Mouse (Mus musculus): ENCODE data around the gene Gm45808. TPM values are rescaled to one million over a fixed set of nuclear protein-coding genes. Genes with fewer than 3 reads are reported as not detected.

The Gm45808 gene
- total and polyA plus RNA-seq, 2 experiments from 2014 or later = not detected

DNA sequence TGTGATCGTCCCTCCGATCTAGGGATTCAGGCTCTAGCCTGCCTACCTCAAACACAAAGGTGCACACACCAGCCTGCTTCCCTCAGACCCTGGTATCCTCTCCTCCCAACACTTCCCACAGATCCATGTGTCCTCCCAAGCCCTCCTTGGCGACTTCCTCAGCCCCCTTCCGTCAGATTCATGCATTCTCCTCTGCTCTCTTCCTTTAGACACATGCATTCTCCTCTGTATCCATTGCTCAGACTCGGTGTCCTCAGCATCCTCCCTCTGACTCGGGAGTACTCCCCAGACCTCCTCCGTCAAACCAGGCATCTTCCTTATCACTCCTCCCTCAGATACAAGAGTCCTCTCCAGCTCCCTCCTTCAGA lies 52.8 kb downstream of the Gm45808 start:
- Histone ChIP-seq H3K27ac (peak overlapping the region; percentile 78), H3K27me3 (ENCODE audit: insufficient read depth, low read length) (no peaks in the 10 kb centered on the region), H3K4me2 (ENCODE audit: low read depth, low read length) (peak overlapping the region; percentile 99), H3K4me3 (ENCODE audit: low read length) (peak overlapping the region; percentile 59), H3K9ac (replicated peaks; ENCODE audit: low read length) (peak overlapping the region; percentile 75), H3K4me1 (ENCODE audit: insufficient read depth, low read length) (peaks cover 17% of the 10 kb centered on the region), H3K9me3 (ENCODE audit: low read length) (no peaks in the 10 kb centered on the region), H3K36me3 (ENCODE audit: insufficient read depth, low read length) (peaks cover 13% of the 10 kb centered on the region; the same call in 1 of the 2 replicates)
- ATAC-seq = no peak
- 3% methylated on average over 7 of the region's 7 CpGs for WGBS
- no peak for DNase-seq (ENCODE audit: low spot score)
- no peak for TF ChIP-seq CTCF (IDR thresholded peaks at IDR 0.05; ENCODE audit: low read depth)

DNA sequence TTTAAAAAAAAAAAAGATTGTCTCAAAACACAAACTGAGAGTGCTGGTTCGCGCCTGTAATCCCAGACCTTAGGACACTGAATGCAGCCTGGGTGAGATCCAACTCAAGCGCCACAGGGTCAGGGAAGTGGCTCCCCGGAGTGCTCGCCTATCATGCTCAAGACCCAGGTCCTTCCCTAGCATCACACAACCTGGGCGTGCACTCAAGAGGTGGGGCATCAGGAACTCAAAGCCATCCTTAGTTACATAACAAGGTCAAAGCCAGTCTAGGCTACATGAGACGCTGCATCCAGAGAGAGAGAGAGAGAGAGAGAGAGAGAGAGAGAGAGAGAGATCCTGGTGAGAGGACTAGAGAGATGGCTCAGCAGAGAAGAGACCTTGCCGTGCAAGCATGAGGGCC lies 60.1 kb downstream of the Gm45808 start:
- DNase-seq (ENCODE audit: low spot score) = no peak
- Histone ChIP-seq H3K9ac (replicated peaks; ENCODE audit: low read length) (no peak overlapping the region), H3K9me3 (ENCODE audit: low read length) (no peaks in the 10 kb centered on the region), H3K4me1 (ENCODE audit: insufficient read depth, low read length) (no peaks in the 10 kb centered on the region), H3K4me3 (ENCODE audit: low read length) (no peak overlapping the region), H3K36me3 (ENCODE audit: insufficient read depth, low read length) (peaks cover 74% of the 10 kb centered on the region), H3K27ac (no peak overlapping the region), H3K27me3 (ENCODE audit: insufficient read depth, low read length) (no peaks in the 10 kb centered on the region), H3K4me2 (ENCODE audit: low read depth, low read length) (no peak overlapping the region)
- 90% methylated on average over 8 of the region's 8 CpGs for WGBS
- TF ChIP-seq CTCF (IDR thresholded peaks at IDR 0.05; ENCODE audit: low read depth) = no peak
- ATAC-seq = no peak

DNA sequence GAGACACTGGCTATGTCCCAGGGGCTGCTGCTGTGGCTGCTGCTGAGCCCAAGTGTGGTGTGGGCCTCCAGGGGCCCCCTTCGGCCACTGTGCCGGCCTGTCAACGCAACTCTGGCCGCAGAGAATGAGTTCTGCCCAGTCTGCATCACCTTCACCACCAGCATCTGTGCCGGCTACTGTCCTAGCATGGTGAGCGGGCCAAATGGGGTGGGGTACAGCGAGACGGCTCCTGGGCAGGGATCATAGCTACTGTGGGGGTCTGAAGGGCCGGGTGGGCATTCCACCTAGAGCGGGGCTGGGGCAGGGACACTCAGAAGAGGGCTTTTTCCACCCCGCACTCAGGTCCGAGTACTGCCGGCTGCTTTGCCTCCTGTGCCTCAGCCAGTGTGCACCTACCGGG lies 65.4 kb downstream of the Gm45808 start:
- H3K9me3 ChIP-seq (ENCODE audit: low read length) = no peaks in the 10 kb centered on the region
- DNase-seq (ENCODE audit: low spot score) = no peak
- peaks cover 15% of the 10 kb centered on the region for H3K27me3 ChIP-seq (ENCODE audit: insufficient read depth, low read length)
- no peak for TF ChIP-seq CTCF (IDR thresholded peaks at IDR 0.05; ENCODE audit: low read depth)
- no peak overlapping the region for H3K4me3 ChIP-seq (ENCODE audit: low read length)
- WGBS = 85% methylated on average over 14 of the region's 14 CpGs
- H3K27ac ChIP-seq = no peak overlapping the region
- ATAC-seq = no peak
- no peaks in the 10 kb centered on the region for H3K4me1 ChIP-seq (ENCODE audit: insufficient read depth, low read length)
- H3K4me2 ChIP-seq (ENCODE audit: low read depth, low read length) = no peak overlapping the region
- H3K36me3 ChIP-seq (ENCODE audit: insufficient read depth, low read length) = peaks cover 45% of the 10 kb centered on the region
- H3K9ac ChIP-seq (replicated peaks; ENCODE audit: low read length) = no peak overlapping the region

DNA sequence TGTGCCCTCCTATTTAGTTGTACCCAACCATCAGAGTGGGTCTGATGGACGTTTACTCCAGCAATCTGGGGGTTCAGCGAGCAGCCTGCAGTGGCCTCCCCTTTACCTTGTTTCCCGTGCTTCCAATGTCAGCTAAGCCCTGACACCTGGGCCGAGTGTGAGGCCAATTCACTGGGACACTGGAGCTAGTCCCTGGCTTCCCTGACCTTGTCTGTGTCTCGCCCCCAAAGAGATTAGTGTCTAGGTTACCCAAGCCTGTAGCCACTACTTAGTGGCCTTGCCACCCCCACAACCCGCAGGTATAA lies 66.0 kb downstream of the Gm45808 start, which contains the start of gene Lhb:
TSS of gene Lhb (plus strand) at position 206 of the 305 bp plus-strand sequence.
- no peak within 1 kb of the TSS for H3K9ac ChIP-seq (replicated peaks; ENCODE audit: low read length)
- peaks cover 20% of the 10 kb centered on the region for H3K27me3 ChIP-seq (ENCODE audit: insufficient read depth, low read length)
- DNase-seq (ENCODE audit: low spot score) = no peak
- no peak within 1 kb of the TSS for H3K27ac ChIP-seq
- H3K4me2 ChIP-seq (ENCODE audit: low read depth, low read length) = no peak within 1 kb of the TSS
- no peaks in the 10 kb centered on the region for H3K9me3 ChIP-seq (ENCODE audit: low read length)
- H3K36me3 ChIP-seq (ENCODE audit: insufficient read depth, low read length) = peaks cover 45% of the 10 kb centered on the region
- TF ChIP-seq CTCF (IDR thresholded peaks at IDR 0.05; ENCODE audit: low read depth) = no peak
- 66% methylated on average over 6 of the region's 6 CpGs for WGBS
- no peak within 1 kb of the TSS for H3K4me3 ChIP-seq (ENCODE audit: low read length)
- H3K4me1 ChIP-seq (ENCODE audit: insufficient read depth, low read length) = no peaks in the 10 kb centered on the region
- ATAC-seq = no peak

DNA sequence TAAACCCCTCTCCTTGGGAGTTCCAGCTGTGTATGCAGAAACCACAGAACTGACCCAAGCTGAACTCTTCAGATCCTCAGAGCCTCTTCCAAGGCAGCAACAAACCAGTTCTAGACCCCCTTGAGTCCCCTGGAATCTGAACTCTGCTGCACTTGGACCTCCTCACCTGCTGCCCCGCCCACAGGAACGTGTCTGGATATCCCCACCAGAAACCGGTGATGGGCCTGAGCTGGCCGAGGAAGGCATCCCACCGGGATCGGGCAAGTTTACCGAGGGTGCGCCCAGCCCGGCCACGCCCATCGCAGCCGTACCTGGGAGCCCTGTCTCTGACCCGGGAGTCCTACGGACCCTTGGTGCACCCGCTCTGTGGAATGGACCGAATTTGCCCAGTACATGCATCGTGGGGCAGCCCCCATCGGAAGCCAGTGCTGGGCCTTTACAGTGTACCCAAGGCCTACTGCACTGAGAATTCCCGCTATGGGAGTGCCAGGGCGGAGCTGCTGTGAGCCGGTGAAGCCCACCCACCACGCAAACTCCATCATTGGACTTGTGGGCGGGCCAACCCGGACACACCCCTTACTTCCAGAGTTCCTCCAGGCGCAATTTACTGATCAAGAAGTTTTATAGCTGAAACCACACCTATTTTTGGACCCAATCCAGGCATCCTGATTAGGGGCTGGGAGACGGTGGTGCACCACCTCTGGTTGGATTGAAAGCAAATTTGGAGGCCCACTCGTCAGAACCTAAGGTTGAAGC lies 66.6 kb downstream of the Gm45808 start:
- H3K27ac ChIP-seq = no peak overlapping the region
- H3K36me3 ChIP-seq (ENCODE audit: insufficient read depth, low read length) = peaks cover 40% of the 10 kb centered on the region
- H3K4me1 ChIP-seq (ENCODE audit: insufficient read depth, low read length) = no peaks in the 10 kb centered on the region
- no peaks in the 10 kb centered on the region for H3K9me3 ChIP-seq (ENCODE audit: low read length)
- WGBS = 17% methylated on average over 27 of the region's 27 CpGs
- no peak overlapping the region for H3K4me3 ChIP-seq (ENCODE audit: low read length)
- no peak for DNase-seq (ENCODE audit: low spot score)
- no peak overlapping the region for H3K4me2 ChIP-seq (ENCODE audit: low read depth, low read length)
- H3K27me3 ChIP-seq (ENCODE audit: insufficient read depth, low read length) = peaks cover 25% of the 10 kb centered on the region
- no peak for TF ChIP-seq CTCF (IDR thresholded peaks at IDR 0.05; ENCODE audit: low read depth)
- no peak overlapping the region for H3K9ac ChIP-seq (replicated peaks; ENCODE audit: low read length)
- ATAC-seq = no peak

DNA sequence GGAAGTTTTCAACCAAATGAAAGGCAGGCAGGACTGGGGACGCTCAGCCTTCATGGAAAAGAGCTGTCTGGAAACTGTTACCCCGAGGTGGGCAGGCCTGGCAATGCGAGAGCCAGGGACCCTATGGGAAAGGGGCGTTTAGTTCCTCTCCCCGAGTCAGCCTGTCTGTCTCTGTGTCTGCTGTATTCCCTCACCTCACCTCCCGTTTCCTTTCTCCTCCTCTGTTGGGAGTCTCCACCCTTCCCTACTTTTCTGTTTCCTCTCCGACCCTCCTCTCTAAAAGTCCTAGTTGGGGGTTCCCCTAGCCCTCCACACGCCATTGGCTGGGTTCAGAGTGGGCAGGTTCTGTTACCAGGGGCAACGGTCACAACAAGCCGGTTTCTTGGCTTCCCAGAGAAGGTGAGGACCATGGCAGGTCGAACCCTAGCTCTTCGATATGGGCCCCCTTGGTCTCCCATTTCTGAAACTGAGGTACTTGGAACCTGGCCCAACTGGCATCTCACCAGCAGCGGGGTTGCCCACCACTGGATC lies 68.6 kb downstream of the Gm45808 start:
- no peaks in the 10 kb centered on the region for H3K9me3 ChIP-seq (ENCODE audit: low read length)
- WGBS = 10% methylated on average over 13 of the region's 13 CpGs
- peaks cover 45% of the 10 kb centered on the region for H3K27me3 ChIP-seq (ENCODE audit: insufficient read depth, low read length)
- ATAC-seq (no peak), DNase-seq (ENCODE audit: low spot score) (no peak)
- no peak overlapping the region for H3K4me2 ChIP-seq (ENCODE audit: low read depth, low read length)
- peaks cover 10% of the 10 kb centered on the region for H3K4me1 ChIP-seq (ENCODE audit: insufficient read depth, low read length)
- no peak overlapping the region for H3K4me3 ChIP-seq (ENCODE audit: low read length)
- H3K36me3 ChIP-seq (ENCODE audit: insufficient read depth, low read length) = peaks cover 21% of the 10 kb centered on the region
- no peak overlapping the region for H3K9ac ChIP-seq (replicated peaks; ENCODE audit: low read length)
- H3K27ac ChIP-seq = no peak overlapping the region
- no peak for TF ChIP-seq CTCF (IDR thresholded peaks at IDR 0.05; ENCODE audit: low read depth)

Small RNAs within 50 kb of the gene (microRNA-seq; reads per million reads assigned to microRNA genes)
- gene Gm22133 = 0.35 to 0.36 reads per million in 2 experiments

Other genes starting within 250 kb of the Gm45808 start
Only the 30 nearest of the 36 such genes appear.
- not detected in 2 replicates for gene Slc6a21, start 209.3 kb downstream of the Gm45808 start, total RNA-seq (2014; rRNA removed)
- gene Slc6a21, start 209.3 kb downstream of the Gm45808 start, polyA plus RNA-seq (2015; fragmentation: Nextera tagmentation; extraction: Ambion mirVana) = not detected in 2 replicates
- 29.5 and 35.7 TPM in 2 replicates for gene Trpm4, start 153.0 kb downstream of the Gm45808 start, total RNA-seq (2014; rRNA removed)
- gene Trpm4, start 153.0 kb downstream of the Gm45808 start, polyA plus RNA-seq (2015; fragmentation: Nextera tagmentation; extraction: Ambion mirVana) = 11.2 and 13.0 TPM in 2 replicates
- gene Hrc, start 151.5 kb downstream of the Gm45808 start, total RNA-seq (2014; rRNA removed) = 0.26 and 0.72 TPM in 2 replicates
- gene Hrc, start 151.5 kb downstream of the Gm45808 start, polyA plus RNA-seq (2015; fragmentation: Nextera tagmentation; extraction: Ambion mirVana) = 0.16 and 0.34 TPM in 2 replicates
- gene Ppfia3, start 119.8 kb downstream of the Gm45808 start, total RNA-seq (2014; rRNA removed) = 91.9 and 107 TPM in 2 replicates
- gene Ppfia3, start 119.8 kb downstream of the Gm45808 start, polyA plus RNA-seq (2015; fragmentation: Nextera tagmentation; extraction: Ambion mirVana) = 25.5 and 26.7 TPM in 2 replicates
- 87.4 and 94.2 TPM in 2 replicates for gene Lin7b, start 116.2 kb downstream of the Gm45808 start, total RNA-seq (2014; rRNA removed)
- 69.3 and 76.1 TPM in 2 replicates for gene Lin7b, start 116.2 kb downstream of the Gm45808 start, polyA plus RNA-seq (2015; fragmentation: Nextera tagmentation; extraction: Ambion mirVana)
- 228 and 240 TPM in 2 replicates for gene Snrnp70, start 91.1 kb downstream of the Gm45808 start, total RNA-seq (2014; rRNA removed)
- gene Snrnp70, start 91.1 kb downstream of the Gm45808 start, polyA plus RNA-seq (2015; fragmentation: Nextera tagmentation; extraction: Ambion mirVana) = 143 and 145 TPM in 2 replicates
- 0.52 TPM in 1 of 2 replicates, not detected in the other for gene Kcna7, start 81.2 kb downstream of the Gm45808 start, total RNA-seq (2014; rRNA removed)
- gene Kcna7, start 81.2 kb downstream of the Gm45808 start, polyA plus RNA-seq (2015; fragmentation: Nextera tagmentation; extraction: Ambion mirVana) = not detected in 2 replicates
- gene Ntf5, start 73.1 kb downstream of the Gm45808 start, total RNA-seq (2014; rRNA removed) = 0.16 TPM in 1 of 2 replicates, not detected in the other
- 0.14 and 0.16 TPM in 2 replicates for gene Ntf5, start 73.1 kb downstream of the Gm45808 start, polyA plus RNA-seq (2015; fragmentation: Nextera tagmentation; extraction: Ambion mirVana)
- gene Lhb, start 66.0 kb downstream of the Gm45808 start, total RNA-seq (2014; rRNA removed) = 1.3 TPM in 1 of 2 replicates, not detected in the other
- gene Lhb, start 66.0 kb downstream of the Gm45808 start, polyA plus RNA-seq (2015; fragmentation: Nextera tagmentation; extraction: Ambion mirVana) = 0.60 and 0.74 TPM in 2 replicates
- gene Gys1, start 52.0 kb downstream of the Gm45808 start, total RNA-seq (2014; rRNA removed) = 21.1 and 22.4 TPM in 2 replicates
- gene Gys1, start 52.0 kb downstream of the Gm45808 start, polyA plus RNA-seq (2015; fragmentation: Nextera tagmentation; extraction: Ambion mirVana) = 16.1 and 16.4 TPM in 2 replicates
- 147 and 161 TPM in 2 replicates for gene Ruvbl2, start 48.7 kb downstream of the Gm45808 start, total RNA-seq (2014; rRNA removed)
- 82.9 and 88.9 TPM in 2 replicates for gene Ruvbl2, start 48.7 kb downstream of the Gm45808 start, polyA plus RNA-seq (2015; fragmentation: Nextera tagmentation; extraction: Ambion mirVana)
- 2,068 and 2,255 TPM in 2 replicates for gene Ftl1, start 26.9 kb downstream of the Gm45808 start, total RNA-seq (2014; rRNA removed)
- 4,654 and 4,668 TPM in 2 replicates for gene Ftl1, start 26.9 kb downstream of the Gm45808 start, polyA plus RNA-seq (2015; fragmentation: Nextera tagmentation; extraction: Ambion mirVana)
- 117 and 131 TPM in 2 replicates for gene Bax, start 19.9 kb downstream of the Gm45808 start, total RNA-seq (2014; rRNA removed)
- gene Bax, start 19.9 kb downstream of the Gm45808 start, polyA plus RNA-seq (2015; fragmentation: Nextera tagmentation; extraction: Ambion mirVana) = 253 and 264 TPM in 2 replicates
- 0.21 TPM in 1 of 2 replicates, not detected in the other for gene Tulp2, start 4.9 kb downstream of the Gm45808 start, total RNA-seq (2014; rRNA removed)
- 0.21 and 0.57 TPM in 2 replicates for gene Tulp2, start 4.9 kb downstream of the Gm45808 start, polyA plus RNA-seq (2015; fragmentation: Nextera tagmentation; extraction: Ambion mirVana)
- gene Dhdh, start 2.0 kb upstream of the Gm45808 start, total RNA-seq (2014; rRNA removed) = 4.3 and 4.7 TPM in 2 replicates
- gene Dhdh, start 2.0 kb upstream of the Gm45808 start, polyA plus RNA-seq (2015; fragmentation: Nextera tagmentation; extraction: Ambion mirVana) = 5.9 and 6.2 TPM in 2 replicates
- gene Nucb1, start 23.6 kb upstream of the Gm45808 start, total RNA-seq (2014; rRNA removed) = 91.6 and 93.7 TPM in 2 replicates
- gene Nucb1, start 23.6 kb upstream of the Gm45808 start, polyA plus RNA-seq (2015; fragmentation: Nextera tagmentation; extraction: Ambion mirVana) = 133 and 144 TPM in 2 replicates
- gene Ppp1r15a, start 39.5 kb upstream of the Gm45808 start, total RNA-seq (2014; rRNA removed) = 19.2 and 19.8 TPM in 2 replicates
- gene Ppp1r15a, start 39.5 kb upstream of the Gm45808 start, polyA plus RNA-seq (2015; fragmentation: Nextera tagmentation; extraction: Ambion mirVana) = 21.6 and 25.4 TPM in 2 replicates
- gene Plekha4, start 39.5 kb upstream of the Gm45808 start, total RNA-seq (2014; rRNA removed) = 2.4 and 2.8 TPM in 2 replicates
- gene Plekha4, start 39.5 kb upstream of the Gm45808 start, polyA plus RNA-seq (2015; fragmentation: Nextera tagmentation; extraction: Ambion mirVana) = 2.1 and 2.2 TPM in 2 replicates
- 0.68 TPM in 1 of 2 replicates, not detected in the other for gene Hsd17b14, start 68.1 kb upstream of the Gm45808 start, total RNA-seq (2014; rRNA removed)
- 0.54 and 0.89 TPM in 2 replicates for gene Hsd17b14, start 68.1 kb upstream of the Gm45808 start, polyA plus RNA-seq (2015; fragmentation: Nextera tagmentation; extraction: Ambion mirVana)
- gene Bcat2, start 83.3 kb upstream of the Gm45808 start, total RNA-seq (2014; rRNA removed) = 11.1 and 17.8 TPM in 2 replicates
- 19.0 and 19.6 TPM in 2 replicates for gene Bcat2, start 83.3 kb upstream of the Gm45808 start, polyA plus RNA-seq (2015; fragmentation: Nextera tagmentation; extraction: Ambion mirVana)
- gene Fgf21, start 128.7 kb upstream of the Gm45808 start, total RNA-seq (2014; rRNA removed) = not detected in 2 replicates
- gene Fgf21, start 128.7 kb upstream of the Gm45808 start, polyA plus RNA-seq (2015; fragmentation: Nextera tagmentation; extraction: Ambion mirVana) = not detected in 2 replicates
- 0.18 TPM in 1 of 2 replicates, not detected in the other for gene Fut1, start 130.5 kb upstream of the Gm45808 start, total RNA-seq (2014; rRNA removed)
- not detected in 2 replicates for gene Fut1, start 130.5 kb upstream of the Gm45808 start, polyA plus RNA-seq (2015; fragmentation: Nextera tagmentation; extraction: Ambion mirVana)
- gene Izumo1, start 135.0 kb upstream of the Gm45808 start, total RNA-seq (2014; rRNA removed) = 0.10 and 0.54 TPM in 2 replicates
- 0.10 TPM in 1 of 2 replicates, not detected in the other for gene Izumo1, start 135.0 kb upstream of the Gm45808 start, polyA plus RNA-seq (2015; fragmentation: Nextera tagmentation; extraction: Ambion mirVana)
- 36.4 and 39.8 TPM in 2 replicates for gene Rasip1, start 140.7 kb upstream of the Gm45808 start, total RNA-seq (2014; rRNA removed)
- gene Rasip1, start 140.7 kb upstream of the Gm45808 start, polyA plus RNA-seq (2015; fragmentation: Nextera tagmentation; extraction: Ambion mirVana) = 18.7 TPM in 2 replicates
- 3.3 and 3.6 TPM in 2 replicates for gene Mamstr, start 153.2 kb upstream of the Gm45808 start, total RNA-seq (2014; rRNA removed)
- 2.9 and 3.9 TPM in 2 replicates for gene Mamstr, start 153.2 kb upstream of the Gm45808 start, polyA plus RNA-seq (2015; fragmentation: Nextera tagmentation; extraction: Ambion mirVana)
- 0.32 TPM in 1 of 2 replicates, not detected in the other for gene Fut2, start 179.6 kb upstream of the Gm45808 start, total RNA-seq (2014; rRNA removed)
- gene Fut2, start 179.6 kb upstream of the Gm45808 start, polyA plus RNA-seq (2015; fragmentation: Nextera tagmentation; extraction: Ambion mirVana) = 0.15 and 0.67 TPM in 2 replicates
- 0.94 TPM in 1 of 2 replicates, not detected in the other for gene Ntn5, start 197.2 kb upstream of the Gm45808 start, total RNA-seq (2014; rRNA removed)
- gene Ntn5, start 197.2 kb upstream of the Gm45808 start, polyA plus RNA-seq (2015; fragmentation: Nextera tagmentation; extraction: Ambion mirVana) = 0.68 and 0.80 TPM in 2 replicates
- 0.68 and 0.79 TPM in 2 replicates for gene Sec1, start 207.6 kb upstream of the Gm45808 start, total RNA-seq (2014; rRNA removed)
- gene Sec1, start 207.6 kb upstream of the Gm45808 start, polyA plus RNA-seq (2015; fragmentation: Nextera tagmentation; extraction: Ambion mirVana) = 0.35 and 0.48 TPM in 2 replicates
- 89.4 and 91.0 TPM in 2 replicates for gene Car11, start 213.0 kb upstream of the Gm45808 start, total RNA-seq (2014; rRNA removed)
- 76.9 and 78.2 TPM in 2 replicates for gene Car11, start 213.0 kb upstream of the Gm45808 start, polyA plus RNA-seq (2015; fragmentation: Nextera tagmentation; extraction: Ambion mirVana)
- gene Dbp, start 218.3 kb upstream of the Gm45808 start, total RNA-seq (2014; rRNA removed) = 4.2 and 12.2 TPM in 2 replicates
- 4.6 and 5.3 TPM in 2 replicates for gene Dbp, start 218.3 kb upstream of the Gm45808 start, polyA plus RNA-seq (2015; fragmentation: Nextera tagmentation; extraction: Ambion mirVana)

Measured in hindbrain, postnatal 0 days (tissue).